ENCODE assay signal across 8 mouse cellular contexts in the genomic region with DNA sequence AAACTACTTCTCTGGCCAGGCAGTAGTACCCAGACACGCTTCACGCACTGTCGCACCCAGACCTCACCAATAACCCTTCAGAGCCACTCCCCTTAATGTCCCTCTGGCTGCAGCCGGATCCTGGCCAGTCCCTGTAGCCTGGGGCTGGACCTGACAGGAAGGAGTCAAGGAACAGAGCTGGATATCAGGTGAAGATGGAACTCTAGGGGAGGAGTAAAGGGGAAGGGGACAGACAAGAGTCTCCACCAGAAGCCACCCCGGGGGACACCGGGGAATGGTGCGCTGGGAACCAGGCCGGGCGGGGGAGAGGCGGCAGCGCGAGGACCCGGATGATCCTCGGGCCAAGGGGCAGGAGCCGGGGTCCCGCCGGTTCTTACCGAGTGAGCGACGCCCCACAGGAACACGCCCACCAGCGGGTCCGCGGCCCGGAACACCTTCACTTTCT. TPM values are rescaled to one million over a fixed set of nuclear protein-coding genes. Genes with fewer than 3 reads are reported as not detected.
A peak's percentile ranks its signal among the peaks of the same experiment; 100 is the strongest.
DNase-seq lines count a peak whose midpoint lies in the region; ATAC-seq and TF ChIP-seq lines count a peak whose summit lies in the region.

No protein-coding gene starts in this region.

- H3K27me3 ChIP-seq in embryonic facial prominence, embryonic 15.5 days: no peaks in the 10 kb centered on the region
- H3K27me3 ChIP-seq in intestine, embryonic 15.5 days (replicated peaks): no peaks in the 10 kb centered on the region
- no peaks in the 10 kb centered on the region for H3K27me3 ChIP-seq in liver, embryonic 15.5 days

- no peaks in the 10 kb centered on the region for H3K9me3 ChIP-seq in embryonic facial prominence, embryonic 15.5 days (replicated peaks)
- H3K9me3 ChIP-seq in intestine, embryonic 15.5 days: no peaks in the 10 kb centered on the region
- H3K9me3 ChIP-seq in liver, embryonic 15.5 days (replicated peaks): no peaks in the 10 kb centered on the region

- TF ChIP-seq CTCF in olfactory bulb, adult 2 months (IDR thresholded peaks at IDR 0.05; ENCODE audit: insufficient read depth, low read depth, low read length): no peak

- no peak for TF ChIP-seq POLR2A in olfactory bulb, adult 2 months (IDR thresholded peaks at IDR 0.05; ENCODE audit: insufficient read depth, low read depth, low read length)

- peak overlapping the region; percentile 62 for H3K9ac ChIP-seq in embryonic facial prominence, embryonic 15.5 days
- H3K9ac ChIP-seq in intestine, embryonic 15.5 days: peak overlapping the region; percentile 77
- peak overlapping the region; percentile 95 for H3K9ac ChIP-seq in liver, embryonic 15.5 days

- peaks cover 18% of the 10 kb centered on the region for H3K4me1 ChIP-seq in embryonic facial prominence, embryonic 15.5 days
- peaks cover 15% of the 10 kb centered on the region; the same call in 1 of the 2 replicates for H3K4me1 ChIP-seq in intestine, embryonic 15.5 days (replicated peaks)
- peaks cover 66% of the 10 kb centered on the region for H3K4me1 ChIP-seq in liver, embryonic 15.5 days (replicated peaks)
- peaks cover 22% of the 10 kb centered on the region for H3K4me1 ChIP-seq in olfactory bulb, adult 2 months (ENCODE audit: control insufficient read depth, insufficient read depth, low read length)

- H3K4me3 ChIP-seq in embryonic facial prominence, embryonic 15.5 days (replicated peaks): peak overlapping the region; percentile 82
- H3K4me3 ChIP-seq in intestine, embryonic 15.5 days (replicated peaks): peak overlapping the region; percentile 79
- peak overlapping the region; percentile 93 for H3K4me3 ChIP-seq in liver, embryonic 15.5 days (replicated peaks)
- H3K4me3 ChIP-seq in olfactory bulb, adult 2 months (ENCODE audit: insufficient read depth, low read depth, low read length): peak overlapping the region; percentile 80

- peak; percentile 54 for DNase-seq in retina, embryonic 14.5 days (ENCODE audit: low spot score)
- no peak for DNase-seq in retina, postnatal 1 day
- DNase-seq in T-cell, adult 2 months (ENCODE audit: low spot score): no peak
- DNase-seq in thymus, adult 18-20 months: no peak

- H3K36me3 ChIP-seq in embryonic facial prominence, embryonic 15.5 days: peaks cover 14% of the 10 kb centered on the region
- no peaks in the 10 kb centered on the region; the same call in 1 of the 2 replicates for H3K36me3 ChIP-seq in intestine, embryonic 15.5 days
- peaks cover 34% of the 10 kb centered on the region for H3K36me3 ChIP-seq in liver, embryonic 15.5 days (replicated peaks)

- peak; percentile 53 for ATAC-seq in embryonic facial prominence, embryonic 15.5 days (ENCODE audit: insufficient number of reproducible peaks, low FRiP score, low TSS enrichment, low read depth)
- ATAC-seq in intestine, embryonic 15.5 days: peak; percentile 76
- peak; percentile 72 for ATAC-seq in liver, embryonic 15.5 days (ENCODE audit: insufficient read depth)

- H3K4me2 ChIP-seq in embryonic facial prominence, embryonic 15.5 days (replicated peaks): peak overlapping the region; percentile 86
- H3K4me2 ChIP-seq in intestine, embryonic 15.5 days (replicated peaks): peak overlapping the region; percentile 85
- peak overlapping the region; percentile 84 for H3K4me2 ChIP-seq in liver, embryonic 15.5 days

- 0 out of 2 replicates have a peak overlapping the region, but pooled peaks have one; percentile 69 for H3K27ac ChIP-seq in embryonic facial prominence, embryonic 15.5 days (replicated peaks)
- H3K27ac ChIP-seq in intestine, embryonic 15.5 days: peak overlapping the region; percentile 71
- peak overlapping the region; percentile 88 for H3K27ac ChIP-seq in liver, embryonic 15.5 days (replicated peaks)
- H3K27ac ChIP-seq in olfactory bulb, adult 2 months (ENCODE audit: insufficient read depth, low read depth, low read length): peak overlapping the region; percentile 35; the same call in 1 of the 2 replicates

- WGBS in embryonic facial prominence, embryonic 15.5 days: under 1% methylated on average over 25 of the region's 25 CpGs
- under 1% methylated on average over 23 of the region's 25 CpGs for WGBS in intestine, embryonic 15.5 days
- under 1% methylated on average over 25 of the region's 25 CpGs for WGBS in liver, embryonic 15.5 days (ENCODE audit: insufficient replicate concordance)
- WGBS in olfactory bulb, adult 2 months: 1% methylated on average over 25 of the region's 25 CpGs

RNA-seq across cellular contexts. Expression of gene Pip4k2c, which starts 0.4 kb away (rescaled TPM):
- 31.0 and 31.3 TPM in 2 replicates for polyA plus RNA-seq in embryonic facial prominence, embryonic 15.5 days (2015; fragmentation: Nextera tagmentation; extraction: Ambion mirVana)
- 33.7 and 35.0 TPM in 2 replicates for polyA plus RNA-seq in intestine, embryonic 15.5 days (2015; fragmentation: Nextera tagmentation; extraction: Ambion mirVana)
- polyA plus RNA-seq in liver, embryonic 15.5 days (2015; fragmentation: Nextera tagmentation; extraction: Ambion mirVana): 41.9 and 45.1 TPM in 2 replicates
- 102 TPM in 1 of 2 replicates, not detected in the other for polyA plus RNA-seq in olfactory bulb, adult 2 months (2012; ENCODE audit: insufficient read depth, insufficient read length, low replicate concordance, missing spikeins)

RNA-seq across cellular contexts. Expression of gene Dtx3, which starts 15.5 kb away (rescaled TPM):
- polyA plus RNA-seq in embryonic facial prominence, embryonic 15.5 days (2015; fragmentation: Nextera tagmentation; extraction: Ambion mirVana): 152 and 179 TPM in 2 replicates
- 70.6 and 75.4 TPM in 2 replicates for polyA plus RNA-seq in intestine, embryonic 15.5 days (2015; fragmentation: Nextera tagmentation; extraction: Ambion mirVana)
- 16.7 and 16.9 TPM in 2 replicates for polyA plus RNA-seq in liver, embryonic 15.5 days (2015; fragmentation: Nextera tagmentation; extraction: Ambion mirVana)
- 159 TPM in 1 of 2 replicates, not detected in the other for polyA plus RNA-seq in olfactory bulb, adult 2 months (2012; ENCODE audit: insufficient read depth, insufficient read length, low replicate concordance, missing spikeins)

RNA-seq across cellular contexts. Expression of gene Arhgef25, which starts 21.1 kb away (rescaled TPM):
- polyA plus RNA-seq in embryonic facial prominence, embryonic 15.5 days (2015; fragmentation: Nextera tagmentation; extraction: Ambion mirVana): 116 TPM in 2 replicates
- polyA plus RNA-seq in intestine, embryonic 15.5 days (2015; fragmentation: Nextera tagmentation; extraction: Ambion mirVana): 46.8 and 50.4 TPM in 2 replicates
- polyA plus RNA-seq in liver, embryonic 15.5 days (2015; fragmentation: Nextera tagmentation; extraction: Ambion mirVana): 5.4 and 5.8 TPM in 2 replicates
- not detected in 2 replicates for polyA plus RNA-seq in olfactory bulb, adult 2 months (2012; ENCODE audit: insufficient read depth, insufficient read length, low replicate concordance, missing spikeins)

RNA-seq across cellular contexts. Expression of gene Slc26a10, which starts 30.5 kb away (rescaled TPM):
- 1.6 and 1.9 TPM in 2 replicates for polyA plus RNA-seq in embryonic facial prominence, embryonic 15.5 days (2015; fragmentation: Nextera tagmentation; extraction: Ambion mirVana)
- 0.98 and 1.1 TPM in 2 replicates for polyA plus RNA-seq in intestine, embryonic 15.5 days (2015; fragmentation: Nextera tagmentation; extraction: Ambion mirVana)
- 2.1 and 3.2 TPM in 2 replicates for polyA plus RNA-seq in liver, embryonic 15.5 days (2015; fragmentation: Nextera tagmentation; extraction: Ambion mirVana)
- not detected in 2 replicates for polyA plus RNA-seq in olfactory bulb, adult 2 months (2012; ENCODE audit: insufficient read depth, insufficient read length, low replicate concordance, missing spikeins)

RNA-seq across cellular contexts. Expression of gene B4galnt1, which starts 46.0 kb away (rescaled TPM):
- polyA plus RNA-seq in embryonic facial prominence, embryonic 15.5 days (2015; fragmentation: Nextera tagmentation; extraction: Ambion mirVana): 11.0 and 12.7 TPM in 2 replicates
- 52.5 and 55.2 TPM in 2 replicates for polyA plus RNA-seq in intestine, embryonic 15.5 days (2015; fragmentation: Nextera tagmentation; extraction: Ambion mirVana)
- polyA plus RNA-seq in liver, embryonic 15.5 days (2015; fragmentation: Nextera tagmentation; extraction: Ambion mirVana): 19.3 and 21.0 TPM in 2 replicates
- not detected in 2 replicates for polyA plus RNA-seq in olfactory bulb, adult 2 months (2012; ENCODE audit: insufficient read depth, insufficient read length, low replicate concordance, missing spikeins)

Comparison
In these comparisons a context has a peak if more than half of its experiments do, and no peak if none do; other contexts are left out.
1. H3K27ac ChIP-seq: peak in every context shown above with its lines; median percentile 88 in liver, embryonic 15.5 days; 71 in intestine, embryonic 15.5 days; 69 in embryonic facial prominence, embryonic 15.5 days; 35 in olfactory bulb, adult 2 months.